Mouse (Mus musculus) liver, adult 2 months (tissue): Measurements from ENCODE around the gene Zcchc9.

Experiments
- CTCF ChIP-seq: fragments of 200-500 bp; IDR thresholded peaks from 2 replicates; pipeline ENCODE4 v1.5.1; 2011; ENCODE audit warnings: low read depth, low read length, control low read depth
- POLR2A ChIP-seq: fragments of 200-500 bp; IDR thresholded peaks from 2 replicates; pipeline ENCODE4 v1.6.1; 2011; ENCODE audit warnings: low read length, control low read depth; ENCODE audit not compliant: insufficient read depth; ENCODE audit errors: extremely low read depth

- TF ChIP-seq CTCF (no peak), POLR2A (no peak)
Measured at GRCm38 (mm10) chr13:91760302-91761050, 47.0 kb downstream of the Zcchc9 start.
